Mouse (Mus musculus) liver, postnatal 0 days (tissue): ENCODE results near the gene Ube2n. TPM values are rescaled to one million over a fixed set of nuclear protein-coding genes. Genes with fewer than 3 reads are reported as not detected.

Experiments used
- ATAC-seq: fragments of 200-750 bp; cut with Nextera tagmentation; 2 replicates; pipeline ENCODE4 v1.8.0; 2017; ENCODE audit warnings: mild to moderate bottlenecking, moderate library complexity
- DNase-seq: peaks from one replicate; pipeline ENCODE4 v3.0.0-alpha.2; 2016
- H3K27ac ChIP-seq: fragments of 300-500 bp; sonication (generic); 2 replicates; pipeline ENCODE4 v1.5.1; 2014; ENCODE audit warnings: antibody characterized with exemption, moderate library complexity, mild to moderate bottlenecking, low read depth
- H3K27me3 ChIP-seq: fragments of 300-500 bp; sonication (generic); 2 replicates; pipeline ENCODE4 v1.6.1; 2014; ENCODE audit warnings: low read length, control low read depth, mixed read lengths; ENCODE audit not compliant: insufficient read depth
- H3K36me3 ChIP-seq: fragments of 300-500 bp; sonication (generic); replicated peaks from 2 replicates; pipeline ENCODE4 v1.6.1; 2014; ENCODE audit warnings: mild to moderate bottlenecking, control low read depth, low read length, moderate library complexity, mixed read lengths; ENCODE audit not compliant: insufficient read depth
- H3K4me1 ChIP-seq: fragments of 300-500 bp; sonication (generic); 2 replicates; pipeline ENCODE4 v1.6.1; 2014; ENCODE audit warnings: antibody characterized with exemption, mild to moderate bottlenecking, control low read depth; ENCODE audit not compliant: insufficient read depth
- H3K4me2 ChIP-seq: fragments of 300-500 bp; sonication (generic); 2 replicates; pipeline ENCODE4 v1.6.1; 2014; ENCODE audit warnings: low read depth, mild to moderate bottlenecking, low read length, moderate library complexity, mixed read lengths
- H3K4me3 ChIP-seq: fragments of 300-500 bp; sonication (generic); 2 replicates; pipeline ENCODE4 v1.5.1; 2014; ENCODE audit warnings: low read depth, low read length
- H3K9ac ChIP-seq: fragments of 300-500 bp; sonication (generic); replicated peaks from 2 replicates; pipeline ENCODE4 v1.6.1; 2014; ENCODE audit warnings: mild to moderate bottlenecking, moderate library complexity
- H3K9me3 ChIP-seq: fragments of 300-500 bp; sonication (generic); 2 replicates; pipeline ENCODE4 v1.6.1; 2016; ENCODE audit warnings: mild to moderate bottlenecking, control low read depth, low read length, mixed read lengths
- CTCF ChIP-seq: sonication (generic); IDR thresholded peaks from 2 replicates; pipeline ENCODE4 v1.5.1; 2016; ENCODE audit warnings: antibody characterized with exemption, low read depth
- EP300 ChIP-seq: IDR thresholded peaks from 2 replicates; pipeline ENCODE4 v1.6.1; 2016; ENCODE audit warnings: antibody characterized with exemption, low read depth, mild to moderate bottlenecking
- WGBS: fragments of 180-500 bp; shearing (Covaris S2); extraction: QIAGEN DNeasy Blood & Tissue Kit; methylation state at CpG from one replicate; pipeline ENCODE4 v1.1.7; 2014; ENCODE audit not compliant: insufficient replicate concordance; 5-methylcytosine and 5-hydroxymethylcytosine counted together
- polyA plus RNA-seq: library from polyadenylated mRNA; unstranded; fragments of >200 nt; fragmentation: Nextera tagmentation; extraction: Ambion mirVana; gene quantifications from 2 replicates; pipeline ENCODE4 v1.2.1, GENCODE M21; 2015

Ube2n gene
- 92.7 and 94.2 TPM in 2 replicates for polyA plus RNA-seq

GRCm38 (mm10) chr10:95514656-95515292, at the start of gene Ube2n:
Gene Ube2n, plus strand, starts transcription at chr10:95515145.
- Histone ChIP-seq H3K9me3 (no peaks in the 10 kb centered on the region), H3K9ac (peak within 1 kb of the TSS; percentile 96), H3K4me1 (peaks cover 12% of the 10 kb centered on the region), H3K27ac (peak within 1 kb of the TSS; percentile 95), H3K4me3 (peak within 1 kb of the TSS; percentile 96), H3K36me3 (no peaks in the 10 kb centered on the region), H3K4me2 (peak within 1 kb of the TSS; percentile 72), H3K27me3 (no peaks in the 10 kb centered on the region)
- TF ChIP-seq CTCF, result no peak
- TF ChIP-seq EP300, result no peak
- peak; percentile 97 for DNase-seq
- ATAC-seq, result peak; percentile 94
- under 1% methylated on average over 69 of the region's 81 CpGs for WGBS

GRCm38 (mm10) chr10:95465485-95465896, 49.5 kb upstream of the Ube2n start:
- ATAC-seq (no peak), DNase-seq (no peak)
- TF ChIP-seq CTCF (no peak), EP300 (no peak)
- no peak overlapping the region for H3K27ac ChIP-seq
- H3K27me3 ChIP-seq, result no peaks in the 10 kb centered on the region
- H3K9me3 ChIP-seq, result no peaks in the 10 kb centered on the region
- H3K4me2 ChIP-seq, result no peak overlapping the region
- H3K4me3 ChIP-seq, result no peak overlapping the region
- no peaks in the 10 kb centered on the region for H3K36me3 ChIP-seq
- no peaks in the 10 kb centered on the region for H3K4me1 ChIP-seq
- 36% methylated on average over 4 of the region's 4 CpGs for WGBS
- H3K9ac ChIP-seq, result no peak overlapping the region

- Histone ChIP-seq H3K9ac (no peak overlapping the region), H3K9me3 (no peaks in the 10 kb centered on the region), H3K4me3 (no peak overlapping the region), H3K36me3 (no peaks in the 10 kb centered on the region), H3K27me3 (no peaks in the 10 kb centered on the region), H3K27ac (no peak overlapping the region), H3K4me1 (no peaks in the 10 kb centered on the region), H3K4me2 (no peak overlapping the region)
- TF ChIP-seq EP300, result no peak
- TF ChIP-seq CTCF, result no peak
- WGBS, result 62% methylated on average over 4 of the region's 4 CpGs
- DNase-seq (no peak), ATAC-seq (no peak)
These were observed 46.1 kb upstream of the Ube2n start for GRCm38 (mm10) chr10:95468894-95469293.

GRCm38 (mm10) chr10:95471186-95471585, 43.8 kb upstream of the Ube2n start:
- Histone ChIP-seq H3K36me3 (no peaks in the 10 kb centered on the region), H3K4me2 (no peak overlapping the region), H3K9ac (no peak overlapping the region), H3K27me3 (no peaks in the 10 kb centered on the region), H3K4me3 (no peak overlapping the region), H3K27ac (no peak overlapping the region), H3K4me1 (no peaks in the 10 kb centered on the region), H3K9me3 (no peaks in the 10 kb centered on the region)
- TF ChIP-seq EP300, result no peak
- no peak for TF ChIP-seq CTCF
- DNase-seq (no peak), ATAC-seq (no peak)
- WGBS, result 67% methylated on average over 3 of the region's 3 CpGs

- Histone ChIP-seq H3K9ac (no peak overlapping the region), H3K4me2 (no peak overlapping the region), H3K27ac (no peak overlapping the region), H3K4me3 (no peak overlapping the region), H3K27me3 (no peaks in the 10 kb centered on the region), H3K4me1 (no peaks in the 10 kb centered on the region), H3K9me3 (no peaks in the 10 kb centered on the region), H3K36me3 (no peaks in the 10 kb centered on the region)
- TF ChIP-seq EP300 (no peak), CTCF (no peak)
- DNase-seq (no peak), ATAC-seq (no peak)
- WGBS, result 78% methylated on average over 11 of the region's 11 CpGs
These were observed 42.9 kb upstream of the Ube2n start for GRCm38 (mm10) chr10:95471889-95472547.

GRCm38 (mm10) chr10:95475923-95476322, 39.0 kb upstream of the Ube2n start:
- Histone ChIP-seq H3K4me3 (no peak overlapping the region), H3K9me3 (no peaks in the 10 kb centered on the region), H3K9ac (no peak overlapping the region), H3K36me3 (peaks cover 2% of the 10 kb centered on the region; the same call in 1 of the 2 replicates), H3K4me1 (no peaks in the 10 kb centered on the region), H3K27ac (no peak overlapping the region), H3K4me2 (no peak overlapping the region), H3K27me3 (no peaks in the 10 kb centered on the region)
- peak; percentile 94 for TF ChIP-seq CTCF
- no peak for TF ChIP-seq EP300
- 12% methylated on average over 10 of the region's 10 CpGs for WGBS
- DNase-seq, result peak; percentile 86
- peak; percentile 66 for ATAC-seq
